Mouse (Mus musculus) heart, adult 11 months (tissue): ENCODE results near the gene Ssbp1.
A peak's percentile ranks its signal among the peaks of the same experiment; 100 is the strongest.

Experiments used
- DNase-seq: peaks from one replicate; pipeline ENCODE4 v3.0.0; 2022

The Ssbp1 gene

GRCm38 (mm10) chr6:40470916-40471719 is at the start of gene Ssbp1:
Gene Ssbp1, plus strand, starts transcription at chr6:40471352.
- DNase-seq: peak; percentile 99

GRCm38 (mm10) chr6:40423013-40423412 is 48.1 kb upstream of the Ssbp1 start:
- peak; percentile 83 for DNase-seq

- peak; percentile 86 for DNase-seq
These were observed 47.4 kb upstream of the Ssbp1 start for GRCm38 (mm10) chr6:40423774-40424173.

GRCm38 (mm10) chr6:40427441-40427840 is 43.7 kb upstream of the Ssbp1 start:
- DNase-seq: peak; percentile 55

- DNase-seq: peak; percentile 69
These were observed 42.5 kb upstream of the Ssbp1 start for GRCm38 (mm10) chr6:40428696-40429095.

GRCm38 (mm10) chr6:40429521-40429931 is 41.6 kb upstream of the Ssbp1 start:
- DNase-seq: peak; percentile 29

- peak; percentile 59 for DNase-seq
These were observed 40.9 kb upstream of the Ssbp1 start for GRCm38 (mm10) chr6:40430251-40430650.

DNA sequence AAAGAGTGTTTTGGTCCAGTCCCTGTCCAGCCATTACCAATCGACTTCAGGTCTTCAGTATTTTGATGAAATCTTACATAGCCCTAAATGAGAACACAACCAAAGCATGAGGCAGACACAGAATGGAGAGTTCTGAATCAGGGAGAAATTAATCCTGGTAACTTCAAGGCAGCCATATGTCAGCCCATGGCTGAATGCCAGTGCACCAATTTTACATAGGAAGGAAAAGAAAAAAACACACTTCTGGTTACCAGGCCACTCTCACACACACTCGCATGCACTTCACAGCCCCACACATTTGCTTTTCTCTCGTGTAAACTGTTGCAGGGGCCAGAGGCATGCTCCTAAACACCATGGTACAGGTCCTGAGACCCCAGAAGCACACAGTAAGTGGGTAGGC is 40.3 kb upstream of the Ssbp1 start:
- peak; percentile 63 for DNase-seq

DNA sequence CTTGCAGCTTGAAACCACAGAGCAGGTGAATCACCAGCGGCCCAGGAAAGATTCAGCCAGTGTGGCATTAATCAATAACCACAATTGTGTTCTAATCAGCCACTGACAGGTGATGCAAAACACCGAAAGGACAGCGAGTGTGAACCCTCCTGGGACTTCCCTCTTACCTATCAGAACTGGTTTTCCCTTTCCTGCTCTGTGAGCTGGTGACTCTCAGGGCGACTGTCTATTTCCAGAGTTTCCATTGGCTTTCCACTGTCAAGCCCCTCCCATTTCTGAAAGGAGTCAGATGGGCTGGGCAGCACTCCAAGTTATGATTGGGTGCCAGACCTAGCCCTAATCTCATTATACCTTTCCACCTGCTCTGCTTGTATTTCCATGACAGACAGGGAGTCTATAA is 39.8 kb upstream of the Ssbp1 start:
- peak; percentile 87 for DNase-seq

GRCm38 (mm10) chr6:40431812-40432211 is 39.3 kb upstream of the Ssbp1 start:
- DNase-seq: no peak

DNA sequence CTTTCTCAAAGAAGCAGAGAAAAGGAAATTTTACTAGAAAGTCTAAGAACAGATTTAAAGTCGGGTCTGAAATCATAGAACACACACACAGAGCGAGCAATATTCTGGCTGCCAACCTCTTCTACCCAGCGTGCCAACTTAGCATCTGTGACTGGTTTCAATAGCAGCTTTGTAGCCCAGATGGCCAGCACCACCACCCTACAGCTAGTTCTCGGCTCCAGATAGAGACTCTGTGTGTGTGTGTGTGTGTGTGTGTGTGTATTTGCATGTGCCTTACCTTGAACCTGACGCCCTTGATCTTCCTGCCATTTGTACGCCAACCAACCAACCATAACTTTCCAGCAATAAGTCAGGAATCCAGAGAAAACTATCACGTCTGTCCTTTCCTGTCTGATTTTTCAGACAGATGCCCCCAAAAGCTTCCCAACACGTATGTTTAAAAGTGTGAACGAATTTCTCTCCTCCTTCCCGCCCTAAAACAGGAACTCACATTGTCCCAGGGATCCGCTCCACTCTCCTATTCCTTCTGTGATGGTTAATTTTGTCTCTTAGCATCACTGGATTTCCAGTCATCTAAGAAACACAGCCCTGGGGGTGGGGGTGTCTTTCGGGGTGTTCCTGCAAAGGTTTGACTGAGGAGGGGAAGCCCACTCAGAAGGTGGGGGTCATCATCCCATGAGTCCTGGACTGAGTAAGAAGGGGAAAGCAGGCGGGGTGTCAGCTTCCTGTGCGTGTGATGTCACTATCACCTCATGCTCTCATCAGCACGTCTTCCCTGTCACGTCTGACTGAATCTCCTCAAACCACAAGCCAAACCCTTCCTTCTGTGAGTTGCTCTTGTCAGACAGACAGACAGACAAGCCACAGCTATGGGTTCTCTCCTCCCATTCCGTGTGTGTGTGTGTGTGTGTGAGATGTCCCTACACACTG is 38.5 kb upstream of the Ssbp1 start:
- peak; percentile 83 for DNase-seq

GRCm38 (mm10) chr6:40434697-40435096 is 36.5 kb upstream of the Ssbp1 start:
- no peak for DNase-seq

- peak; percentile 94 for DNase-seq
These were observed 35.8 kb upstream of the Ssbp1 start for GRCm38 (mm10) chr6:40435151-40436046.

- DNase-seq: peak; percentile 98
These were observed 35.1 kb upstream of the Ssbp1 start, which contains the start of gene E330009J07Rik for GRCm38 (mm10) chr6:40436047-40436483. Gene E330009J07Rik, minus strand, starts transcription at chr6:40436135.

- DNase-seq: no peak
These were observed 32.2 kb upstream of the Ssbp1 start, which contains the start of gene Wee2 for GRCm38 (mm10) chr6:40438936-40439335. Gene Wee2, plus strand, starts transcription at chr6:40439088.

DNA sequence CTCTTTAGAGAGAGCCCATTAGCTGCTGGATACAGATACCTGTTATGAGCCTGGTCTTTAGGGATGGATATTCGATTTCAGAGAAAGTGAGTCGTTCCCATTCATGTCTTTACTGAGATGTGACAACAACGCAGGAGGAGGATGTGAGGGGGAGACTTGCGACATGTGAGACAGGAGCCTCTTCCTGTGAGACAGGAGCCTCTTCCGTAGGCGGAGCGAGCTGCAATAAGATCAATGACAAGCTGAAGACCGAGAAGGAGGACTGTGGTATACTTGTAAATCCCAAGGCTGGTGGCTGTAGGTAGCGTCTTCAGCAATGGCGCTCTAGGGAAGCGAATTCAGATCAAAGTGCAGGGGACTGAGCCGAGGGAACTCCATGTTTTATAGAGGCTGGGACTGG is 31.4 kb upstream of the Ssbp1 start:
- DNase-seq: no peak

GRCm38 (mm10) chr6:40441276-40441675 is 29.9 kb upstream of the Ssbp1 start:
- DNase-seq: no peak

DNA sequence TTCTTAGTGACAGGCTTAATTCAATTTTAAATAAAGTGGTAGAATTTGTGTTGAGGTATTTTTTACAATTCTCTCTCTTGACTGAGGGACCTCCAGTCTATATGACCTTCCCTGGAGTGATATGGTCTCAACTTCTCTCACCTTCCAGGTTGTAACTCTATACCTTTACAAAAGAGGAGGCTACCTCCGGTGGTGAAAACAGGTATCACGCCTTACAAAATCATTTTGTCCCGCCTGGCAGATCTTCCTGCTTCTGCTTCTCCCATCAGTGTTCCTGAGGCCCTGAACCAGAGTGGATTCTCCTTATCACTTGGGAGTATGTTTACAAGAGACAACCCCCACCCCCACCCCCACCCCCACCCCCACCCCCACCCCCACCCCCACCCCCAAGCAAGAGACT is 29.4 kb upstream of the Ssbp1 start:
- no peak for DNase-seq

- no peak for DNase-seq
These were observed 27.7 kb upstream of the Ssbp1 start for GRCm38 (mm10) chr6:40443281-40443928.

GRCm38 (mm10) chr6:40448626-40449025 is 22.5 kb upstream of the Ssbp1 start:
- no peak for DNase-seq

GRCm38 (mm10) chr6:40454436-40455041 is 16.6 kb upstream of the Ssbp1 start:
- no peak for DNase-seq
